Mouse (Mus musculus): Measurements from ENCODE around the gene Colq. TPM values are rescaled to one million over a fixed set of nuclear protein-coding genes. Genes with fewer than 3 reads are reported as not detected.

Colq gene
- polyA plus RNA-seq, 1 experiment from 2014 or later: 0.42 TPM

- H3K27ac ChIP-seq (ENCODE audit: low read depth): no peak overlapping the region
- H3K36me3 ChIP-seq (ENCODE audit: control insufficient read depth, insufficient read depth, low read length): no peaks in the 10 kb centered on the region
- ATAC-seq (replicated peaks; ENCODE audit: low FRiP score, low TSS enrichment, low read depth) (no peak), DNase-seq (ENCODE audit: low spot score) (no peak)
- H3K4me2 ChIP-seq (ENCODE audit: low read length): no peak overlapping the region
- no peaks in the 10 kb centered on the region for H3K27me3 ChIP-seq (replicated peaks; ENCODE audit: control insufficient read depth, insufficient read depth, low read length)
- H3K4me1 ChIP-seq (replicated peaks; ENCODE audit: control insufficient read depth, insufficient read depth, low read length): peaks cover 12% of the 10 kb centered on the region
- H3K9ac ChIP-seq (ENCODE audit: low read length): no peak overlapping the region
- WGBS: 87% methylated on average over 9 of the region's 9 CpGs
- no peak overlapping the region for H3K4me3 ChIP-seq (ENCODE audit: low read depth, low read length)
- no peaks in the 10 kb centered on the region for H3K9me3 ChIP-seq (ENCODE audit: control insufficient read depth, low read length)
Observed at GRCm38 (mm10) chr14:31556526-31557260, 34.5 kb downstream of the Colq start.

DNA sequence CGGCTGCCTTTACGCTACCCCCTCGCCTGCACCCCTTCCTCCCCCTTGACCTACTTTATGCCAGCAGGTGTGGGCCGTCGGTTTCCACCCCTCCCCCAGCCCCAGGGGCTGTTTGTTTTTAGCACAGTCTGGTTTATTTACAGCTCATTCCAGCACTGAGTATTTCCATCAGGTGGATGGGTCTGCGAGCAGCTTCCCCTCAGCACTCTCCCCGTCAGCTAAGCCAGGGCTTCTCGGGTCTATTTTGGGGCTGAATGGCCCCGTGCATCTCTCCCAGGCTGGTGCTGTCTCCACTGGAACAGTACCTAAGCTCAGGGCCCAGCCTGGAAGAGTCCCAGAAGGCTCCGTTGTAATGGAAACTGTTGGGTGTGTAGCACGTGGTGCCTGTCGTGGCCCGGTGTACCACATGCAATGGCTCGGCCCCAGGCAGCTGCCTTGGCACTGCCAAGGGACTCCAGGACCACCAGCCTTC is 35.1 kb downstream of the Colq start:
- no peak for DNase-seq (ENCODE audit: low spot score)
- WGBS: 54% methylated on average over 14 of the region's 14 CpGs
- Histone ChIP-seq H3K4me3 (ENCODE audit: low read depth, low read length) (no peak overlapping the region), H3K4me2 (ENCODE audit: low read length) (no peak overlapping the region), H3K4me1 (replicated peaks; ENCODE audit: control insufficient read depth, insufficient read depth, low read length) (peaks cover 12% of the 10 kb centered on the region), H3K9ac (ENCODE audit: low read length) (no peak overlapping the region), H3K36me3 (ENCODE audit: control insufficient read depth, insufficient read depth, low read length) (no peaks in the 10 kb centered on the region), H3K27me3 (replicated peaks; ENCODE audit: control insufficient read depth, insufficient read depth, low read length) (no peaks in the 10 kb centered on the region), H3K27ac (ENCODE audit: low read depth) (no peak overlapping the region), H3K9me3 (ENCODE audit: control insufficient read depth, low read length) (no peaks in the 10 kb centered on the region)
- no peak for ATAC-seq (replicated peaks; ENCODE audit: low FRiP score, low TSS enrichment, low read depth)

GRCm38 (mm10) chr14:31555021-31555420 is 36.1 kb downstream of the Colq start:
- ATAC-seq (replicated peaks; ENCODE audit: low FRiP score, low TSS enrichment, low read depth) (no peak), DNase-seq (ENCODE audit: low spot score) (no peak)
- Histone ChIP-seq H3K9me3 (ENCODE audit: control insufficient read depth, low read length) (no peaks in the 10 kb centered on the region), H3K36me3 (ENCODE audit: control insufficient read depth, insufficient read depth, low read length) (no peaks in the 10 kb centered on the region), H3K9ac (ENCODE audit: low read length) (no peak overlapping the region), H3K27me3 (replicated peaks; ENCODE audit: control insufficient read depth, insufficient read depth, low read length) (no peaks in the 10 kb centered on the region), H3K27ac (ENCODE audit: low read depth) (no peak overlapping the region), H3K4me3 (ENCODE audit: low read depth, low read length) (no peak overlapping the region), H3K4me1 (replicated peaks; ENCODE audit: control insufficient read depth, insufficient read depth, low read length) (peaks cover 7% of the 10 kb centered on the region; the same call in 1 of the 2 replicates), H3K4me2 (ENCODE audit: low read length) (no peak overlapping the region)
- WGBS: 89% methylated on average over 7 of the region's 7 CpGs

GRCm38 (mm10) chr14:31543885-31544442 is 47.2 kb downstream of the Colq start:
- DNase-seq (ENCODE audit: low spot score) (no peak), ATAC-seq (replicated peaks; ENCODE audit: low FRiP score, low TSS enrichment, low read depth) (no peak)
- no peak overlapping the region for H3K4me3 ChIP-seq (ENCODE audit: low read depth, low read length)
- no peak overlapping the region for H3K27ac ChIP-seq (ENCODE audit: low read depth)
- no peaks in the 10 kb centered on the region for H3K4me1 ChIP-seq (replicated peaks; ENCODE audit: control insufficient read depth, insufficient read depth, low read length)
- no peaks in the 10 kb centered on the region for H3K9me3 ChIP-seq (ENCODE audit: control insufficient read depth, low read length)
- no peaks in the 10 kb centered on the region for H3K27me3 ChIP-seq (replicated peaks; ENCODE audit: control insufficient read depth, insufficient read depth, low read length)
- no peak overlapping the region for H3K4me2 ChIP-seq (ENCODE audit: low read length)
- H3K36me3 ChIP-seq (ENCODE audit: control insufficient read depth, insufficient read depth, low read length): no peaks in the 10 kb centered on the region
- WGBS: 65% methylated on average over 11 of the region's 11 CpGs
- H3K9ac ChIP-seq (ENCODE audit: low read length): no peak overlapping the region

DNA sequence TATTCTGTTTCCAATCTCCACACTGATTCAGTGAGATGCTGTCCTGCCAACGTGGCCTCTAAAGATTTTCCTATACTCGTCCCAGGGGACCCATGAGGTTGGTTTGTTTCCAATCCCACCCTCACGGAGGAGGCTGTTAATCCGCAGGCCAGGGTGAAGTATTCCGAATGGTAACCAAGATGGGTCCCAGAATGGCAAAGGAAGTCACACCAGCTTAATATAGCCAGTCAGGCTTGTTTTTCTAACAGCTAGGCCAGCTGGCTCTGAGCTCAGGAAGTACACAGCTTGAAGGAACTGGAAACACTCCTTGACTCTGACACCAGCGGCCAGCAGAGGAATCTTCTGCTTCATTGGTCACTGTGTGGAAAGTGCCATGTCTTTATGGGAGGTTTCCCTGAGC is 53.8 kb downstream of the Colq start:
- no peak for DNase-seq (ENCODE audit: low spot score)
- Histone ChIP-seq H3K4me1 (replicated peaks; ENCODE audit: control insufficient read depth, insufficient read depth, low read length) (no peaks in the 10 kb centered on the region), H3K27me3 (replicated peaks; ENCODE audit: control insufficient read depth, insufficient read depth, low read length) (no peaks in the 10 kb centered on the region), H3K9me3 (ENCODE audit: control insufficient read depth, low read length) (no peaks in the 10 kb centered on the region), H3K27ac (ENCODE audit: low read depth) (no peak overlapping the region), H3K36me3 (ENCODE audit: control insufficient read depth, insufficient read depth, low read length) (no peaks in the 10 kb centered on the region), H3K9ac (ENCODE audit: low read length) (no peak overlapping the region), H3K4me3 (ENCODE audit: low read depth, low read length) (no peak overlapping the region), H3K4me2 (ENCODE audit: low read length) (no peak overlapping the region)
- 69% methylated on average over 6 of the region's 6 CpGs for WGBS
- ATAC-seq (replicated peaks; ENCODE audit: low FRiP score, low TSS enrichment, low read depth): no peak

DNA sequence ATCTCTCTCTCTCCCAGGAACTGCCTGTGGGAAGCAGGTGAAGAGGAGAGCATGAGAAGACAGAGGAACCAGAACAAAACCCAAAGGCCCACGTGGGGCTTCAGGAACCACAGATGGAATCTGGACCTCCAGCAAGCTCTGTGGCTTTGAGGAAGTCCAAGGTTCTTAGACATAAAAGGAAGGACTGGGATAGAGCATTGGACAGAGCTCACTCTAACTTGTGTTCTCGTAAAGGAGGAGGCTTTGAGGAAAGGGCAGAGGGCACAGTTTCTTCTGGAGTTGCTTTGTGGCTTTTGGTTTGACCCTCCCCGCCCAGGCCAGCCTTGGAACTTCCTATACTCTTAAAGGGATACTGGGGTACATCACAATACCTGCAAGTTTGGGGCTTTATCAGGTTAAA is 58.5 kb downstream of the Colq start:
- no peaks in the 10 kb centered on the region for H3K4me1 ChIP-seq (replicated peaks; ENCODE audit: control insufficient read depth, insufficient read depth, low read length)
- no peaks in the 10 kb centered on the region for H3K36me3 ChIP-seq (ENCODE audit: control insufficient read depth, insufficient read depth, low read length)
- H3K27me3 ChIP-seq (replicated peaks; ENCODE audit: control insufficient read depth, insufficient read depth, low read length): no peaks in the 10 kb centered on the region
- no peak overlapping the region for H3K9ac ChIP-seq (ENCODE audit: low read length)
- no peak overlapping the region for H3K27ac ChIP-seq (ENCODE audit: low read depth)
- no peaks in the 10 kb centered on the region for H3K9me3 ChIP-seq (ENCODE audit: control insufficient read depth, low read length)
- WGBS: 69% methylated on average over 3 of the region's 3 CpGs
- ATAC-seq (replicated peaks; ENCODE audit: low FRiP score, low TSS enrichment, low read depth) (no peak), DNase-seq (ENCODE audit: low spot score) (no peak)
- H3K4me3 ChIP-seq (ENCODE audit: low read depth, low read length): no peak overlapping the region
- no peak overlapping the region for H3K4me2 ChIP-seq (ENCODE audit: low read length)

DNA sequence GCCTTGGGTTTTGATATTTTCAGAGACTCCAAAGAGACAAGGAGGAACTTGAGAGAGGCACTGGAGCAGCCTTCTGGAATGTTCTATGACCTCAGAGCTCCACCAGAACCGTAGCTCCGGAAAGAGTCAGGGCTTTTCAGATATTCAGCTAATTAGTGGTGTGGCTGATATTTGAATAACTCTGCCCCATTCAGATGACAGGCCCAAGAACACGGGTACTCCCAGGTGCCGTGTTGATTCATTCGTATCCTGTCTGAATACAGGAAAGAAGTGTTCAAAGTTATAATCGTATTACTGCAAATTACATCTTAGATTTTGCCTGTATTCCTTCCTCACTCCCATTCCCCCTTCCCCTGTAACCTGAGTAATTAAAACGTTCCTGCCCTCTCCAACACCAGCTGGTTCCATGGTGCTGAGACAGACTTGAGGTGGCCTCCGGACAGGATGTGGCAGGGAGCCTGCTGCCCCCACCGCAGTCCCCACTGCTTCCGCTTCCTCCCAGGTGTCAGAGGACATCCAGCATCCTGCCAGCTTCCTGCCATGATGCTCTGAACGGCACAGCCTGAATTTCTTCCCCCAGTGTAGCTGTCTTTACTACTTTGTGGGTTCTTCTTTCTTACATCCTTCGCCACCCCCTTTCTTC is 59.5 kb downstream of the Colq start:
- DNase-seq (ENCODE audit: low spot score) (no peak), ATAC-seq (replicated peaks; ENCODE audit: low FRiP score, low TSS enrichment, low read depth) (no peak)
- no peak overlapping the region for H3K9ac ChIP-seq (ENCODE audit: low read length)
- H3K4me1 ChIP-seq (replicated peaks; ENCODE audit: control insufficient read depth, insufficient read depth, low read length): no peaks in the 10 kb centered on the region
- no peaks in the 10 kb centered on the region for H3K27me3 ChIP-seq (replicated peaks; ENCODE audit: control insufficient read depth, insufficient read depth, low read length)
- H3K4me3 ChIP-seq (ENCODE audit: low read depth, low read length): no peak overlapping the region
- H3K27ac ChIP-seq (ENCODE audit: low read depth): no peak overlapping the region
- no peaks in the 10 kb centered on the region for H3K9me3 ChIP-seq (ENCODE audit: control insufficient read depth, low read length)
- H3K4me2 ChIP-seq (ENCODE audit: low read length): no peak overlapping the region
- WGBS: 65% methylated on average over 12 of the region's 12 CpGs
- H3K36me3 ChIP-seq (ENCODE audit: control insufficient read depth, insufficient read depth, low read length): no peaks in the 10 kb centered on the region

DNA sequence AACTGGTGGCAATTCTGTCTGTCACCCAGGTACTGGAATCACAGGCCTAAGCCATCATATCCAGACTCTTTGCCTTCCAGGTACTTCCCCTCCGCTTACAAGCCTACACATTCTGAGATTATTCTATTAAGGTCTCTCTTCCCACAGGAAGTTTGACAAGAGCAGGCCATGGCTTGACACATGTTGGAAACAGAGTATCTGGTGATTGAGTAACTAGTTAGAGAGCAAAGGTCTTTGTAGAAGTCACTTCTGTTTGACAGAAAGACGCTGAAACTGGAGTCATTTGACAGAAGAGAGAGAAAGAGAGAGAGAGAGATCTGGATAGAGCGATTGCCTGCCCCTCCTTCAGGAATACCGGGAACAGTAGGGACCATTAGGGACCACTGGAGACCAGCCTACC is 60.3 kb downstream of the Colq start:
- Histone ChIP-seq H3K4me2 (ENCODE audit: low read length) (no peak overlapping the region), H3K9ac (ENCODE audit: low read length) (no peak overlapping the region), H3K4me3 (ENCODE audit: low read depth, low read length) (no peak overlapping the region), H3K27ac (ENCODE audit: low read depth) (no peak overlapping the region), H3K36me3 (ENCODE audit: control insufficient read depth, insufficient read depth, low read length) (no peaks in the 10 kb centered on the region), H3K4me1 (replicated peaks; ENCODE audit: control insufficient read depth, insufficient read depth, low read length) (no peaks in the 10 kb centered on the region), H3K9me3 (ENCODE audit: control insufficient read depth, low read length) (no peaks in the 10 kb centered on the region), H3K27me3 (replicated peaks; ENCODE audit: control insufficient read depth, insufficient read depth, low read length) (no peaks in the 10 kb centered on the region)
- WGBS: 76% methylated on average over 4 of the region's 4 CpGs
- no peak for ATAC-seq (replicated peaks; ENCODE audit: low FRiP score, low TSS enrichment, low read depth)
- DNase-seq (ENCODE audit: low spot score): no peak

Data from intestine, embryonic 14.5 days (tissue).